Mouse (Mus musculus): ENCODE measurements around the gene Ralgapa2.
A peak's percentile ranks its signal among the peaks of the same experiment; 100 is the strongest.

Gene Ralgapa2

DNA sequence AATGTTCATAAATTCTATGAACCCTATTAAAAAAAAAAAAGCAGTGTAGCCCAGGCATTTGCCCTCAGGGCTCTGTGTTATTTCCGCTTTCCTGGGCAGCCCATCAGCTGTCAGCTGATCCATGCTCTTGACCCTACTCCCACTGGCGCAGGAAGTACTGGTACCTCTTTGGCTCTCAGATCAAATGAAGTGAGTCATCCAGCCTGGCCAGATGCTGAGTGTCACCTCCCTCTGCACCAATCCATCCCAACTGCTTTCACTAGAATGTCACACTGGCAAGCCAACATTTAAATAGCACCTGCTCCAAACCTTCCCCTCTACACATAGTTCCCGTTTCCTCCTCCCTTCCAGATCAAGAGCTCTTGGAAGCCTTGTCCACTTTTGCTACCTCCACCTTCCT lies 84.8 kb downstream of the Ralgapa2 start:
- no peak for DNase-seq (ENCODE audit: low spot score in 2 of 2)

DNA sequence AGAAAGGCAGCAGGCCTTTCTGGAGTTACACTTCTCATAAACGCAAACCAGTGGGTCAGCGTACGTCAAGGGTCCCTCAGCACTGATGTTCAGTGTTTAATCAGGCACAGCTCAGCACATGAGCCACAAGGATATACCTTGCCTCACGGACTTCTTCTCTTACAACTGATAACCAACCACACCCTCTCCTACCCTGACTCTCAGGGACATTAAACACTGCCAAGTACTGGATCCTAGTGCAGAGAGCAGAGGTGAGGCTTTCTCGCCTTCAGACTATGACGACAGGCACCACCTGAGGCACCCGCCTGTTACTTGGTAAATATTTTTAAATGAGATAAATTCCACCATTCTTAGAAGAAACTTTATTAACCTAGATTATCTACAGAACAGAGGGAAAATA lies 85.8 kb downstream of the Ralgapa2 start:
- DNase-seq (ENCODE audit: low spot score in 2 of 2) = no peak

DNA sequence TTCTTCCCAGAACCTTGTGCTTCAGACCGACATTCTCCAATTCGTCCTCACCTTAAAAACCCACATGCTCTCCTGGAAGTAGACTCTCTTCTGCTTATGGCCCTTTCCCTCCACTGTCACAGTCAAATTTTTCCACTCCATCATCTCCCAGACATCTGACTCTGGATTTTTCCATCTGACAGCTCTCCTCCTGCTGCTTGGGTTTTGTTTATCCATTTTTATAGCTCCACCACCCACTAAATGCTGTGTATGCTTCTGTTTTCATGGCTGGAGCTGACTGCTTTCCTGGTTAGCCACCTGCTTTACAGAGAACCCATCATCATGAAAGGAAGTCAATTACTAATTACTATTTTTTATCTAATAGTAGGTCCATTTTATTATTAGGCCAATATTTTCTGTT lies 86.9 kb downstream of the Ralgapa2 start:
- DNase-seq (ENCODE audit: low spot score in 2 of 2) = no peak

DNA sequence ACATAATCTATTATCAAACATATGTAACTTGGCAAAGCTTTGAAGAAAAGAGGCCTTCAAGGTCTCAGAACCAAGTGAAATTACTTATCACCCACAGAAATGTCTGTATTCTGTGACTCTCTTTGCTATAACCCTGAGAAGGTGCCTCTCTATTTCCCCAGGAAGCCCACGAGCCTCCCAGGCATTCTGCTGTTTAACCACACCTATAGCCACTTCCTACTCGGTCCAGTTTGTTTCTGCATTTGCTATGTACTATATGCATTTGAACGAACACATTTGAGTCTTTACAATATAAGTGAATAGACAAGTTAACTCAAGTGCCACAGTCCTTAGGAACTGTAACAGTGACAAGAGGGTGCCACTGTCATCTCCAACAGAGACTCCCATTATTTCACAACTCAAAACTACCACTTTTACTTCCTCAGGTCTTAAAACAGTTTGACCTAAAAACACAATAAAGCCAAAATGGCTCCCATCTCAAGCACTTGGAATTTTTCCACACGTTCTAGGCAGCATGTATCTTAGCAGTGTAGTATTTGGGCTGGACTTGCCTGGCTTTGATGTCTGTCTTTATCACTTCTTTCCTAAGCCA lies 88.3 kb downstream of the Ralgapa2 start:
- DNase-seq (ENCODE audit: low spot score in 2 of 2) = no peak

DNA sequence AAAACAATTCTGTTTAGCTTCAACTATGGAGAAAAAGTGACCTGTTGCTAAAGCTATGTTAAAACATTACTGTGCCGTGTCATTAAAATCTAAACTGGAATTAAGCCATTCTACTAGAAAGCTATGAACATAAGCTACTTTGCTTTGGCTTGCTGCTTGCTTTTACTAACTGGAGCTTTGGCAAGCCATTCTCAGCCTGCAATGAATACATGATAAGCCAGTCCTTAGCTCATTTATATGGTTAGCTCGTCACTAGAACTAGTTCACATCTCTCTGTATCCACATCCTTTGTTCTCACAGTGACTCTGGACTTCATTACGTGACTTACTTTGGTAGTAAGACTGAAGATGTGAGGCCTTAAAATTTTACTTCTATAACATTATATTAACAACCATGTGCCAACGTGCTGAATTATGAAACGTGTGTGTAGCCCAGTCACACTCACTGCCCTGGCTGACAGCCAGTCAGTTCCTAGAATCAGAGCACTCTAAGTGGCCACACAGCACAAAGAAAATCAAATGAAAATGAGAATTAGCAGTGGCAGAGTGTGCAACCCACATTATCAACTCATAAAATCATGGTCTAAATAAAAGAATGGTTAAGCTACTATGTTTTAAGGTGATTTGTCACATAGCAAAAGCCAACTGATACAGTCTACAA lies 89.0 kb downstream of the Ralgapa2 start:
- DNase-seq (ENCODE audit: low spot score in 2 of 2) = peak in 1 of 2 experiments; percentile 8

DNA sequence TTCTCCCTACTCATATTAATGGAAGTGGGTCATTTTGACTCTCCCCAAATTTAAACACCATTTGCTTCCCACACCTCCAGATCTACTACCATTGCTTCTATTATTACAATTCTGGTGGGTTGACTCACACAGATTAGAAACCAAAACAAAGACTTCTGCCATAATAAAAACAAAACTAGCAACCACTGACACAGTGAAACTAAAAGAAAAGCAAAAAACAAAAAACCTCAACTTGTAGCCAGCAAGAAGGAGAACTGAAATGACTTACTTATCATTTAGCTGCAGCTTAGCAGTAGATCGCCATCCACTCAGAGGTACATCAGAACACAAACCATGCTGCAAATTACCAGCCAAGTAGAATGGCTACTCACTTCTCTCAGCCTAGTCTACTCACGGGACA lies 95.9 kb downstream of the Ralgapa2 start:
- DNase-seq (ENCODE audit: low spot score in 2 of 2) = no peak

DNA sequence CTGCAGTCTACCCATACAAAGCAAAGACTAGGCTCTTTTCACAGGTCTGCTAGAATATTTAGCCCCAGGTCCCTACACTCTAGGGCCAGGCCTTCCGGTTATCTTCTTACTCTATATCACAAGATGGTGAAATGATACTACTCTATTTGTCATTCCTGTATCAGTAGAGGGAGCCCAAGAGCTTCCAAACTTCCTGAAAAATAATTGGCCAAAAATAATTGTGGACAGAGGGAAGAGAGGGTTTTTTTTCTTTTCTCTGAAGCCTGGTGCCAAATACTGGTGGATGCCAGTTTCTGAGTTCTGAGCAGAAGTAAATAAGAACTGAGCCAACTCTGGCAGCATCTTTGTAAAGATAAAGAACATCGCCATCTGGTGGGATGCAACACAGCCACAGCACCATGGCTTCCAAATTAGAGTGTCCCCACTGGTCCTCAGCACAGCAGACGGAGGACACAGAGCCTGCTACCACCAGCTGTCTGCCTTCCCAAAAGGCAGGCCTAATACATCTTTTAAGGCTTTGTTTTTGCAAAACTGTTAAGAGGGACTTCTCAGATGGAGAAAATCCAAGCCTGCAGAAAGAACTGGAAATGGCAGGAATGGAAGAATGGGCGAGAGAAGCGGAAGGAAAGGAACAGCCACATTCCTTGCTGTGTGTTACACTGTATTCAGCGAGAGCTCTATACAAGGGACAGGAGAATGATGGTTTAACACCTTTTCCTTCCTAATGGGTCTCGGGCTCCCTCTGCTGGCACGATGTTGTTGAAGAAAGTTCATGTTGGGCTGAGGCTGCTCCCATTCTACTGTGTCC lies 97.5 kb downstream of the Ralgapa2 start:
- DNase-seq (ENCODE audit: low spot score in 2 of 2) = peak; percentile 27 to 42

DNA sequence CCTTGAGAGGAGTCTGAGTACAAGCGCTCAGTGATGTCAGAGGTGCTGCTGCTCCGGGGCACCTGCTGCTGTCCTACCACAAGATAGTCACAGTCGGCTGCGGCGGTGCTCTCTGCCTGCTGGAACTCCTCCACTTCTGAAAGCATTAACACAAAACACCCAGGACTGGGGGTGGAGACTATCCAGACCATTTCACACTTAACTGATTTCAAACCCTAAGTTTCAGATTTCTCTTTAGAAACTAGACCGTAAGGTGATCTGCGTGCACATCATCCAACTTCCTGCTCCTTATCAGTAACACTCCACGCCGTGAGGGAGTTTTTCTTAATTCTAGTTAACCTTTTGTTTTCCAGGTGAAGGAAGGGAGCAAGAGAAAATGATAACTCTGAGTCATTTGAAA lies 99.4 kb downstream of the Ralgapa2 start:
- DNase-seq (ENCODE audit: low spot score in 2 of 2) = no peak

DNA sequence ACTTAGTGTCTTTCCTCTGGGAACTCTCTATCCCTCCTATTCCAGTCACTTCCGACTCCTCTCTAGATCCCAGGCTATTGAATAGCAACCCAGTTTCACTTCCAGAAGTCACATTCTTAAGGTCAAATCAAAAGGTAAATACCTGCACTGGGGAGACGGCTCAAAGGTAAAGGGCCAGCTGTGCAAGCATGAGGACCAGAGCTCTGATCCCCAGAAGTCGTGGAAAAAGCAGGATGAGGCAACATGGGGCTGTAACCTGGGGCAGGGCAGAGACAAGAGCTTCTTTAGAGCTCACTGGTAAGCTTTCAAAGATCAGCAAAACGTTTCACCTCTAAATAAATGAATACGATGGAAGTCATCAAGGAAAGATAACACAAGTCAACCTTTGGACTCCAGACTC lies 100.2 kb downstream of the Ralgapa2 start:
- no peak for DNase-seq (ENCODE audit: low spot score in 2 of 2)

DNA sequence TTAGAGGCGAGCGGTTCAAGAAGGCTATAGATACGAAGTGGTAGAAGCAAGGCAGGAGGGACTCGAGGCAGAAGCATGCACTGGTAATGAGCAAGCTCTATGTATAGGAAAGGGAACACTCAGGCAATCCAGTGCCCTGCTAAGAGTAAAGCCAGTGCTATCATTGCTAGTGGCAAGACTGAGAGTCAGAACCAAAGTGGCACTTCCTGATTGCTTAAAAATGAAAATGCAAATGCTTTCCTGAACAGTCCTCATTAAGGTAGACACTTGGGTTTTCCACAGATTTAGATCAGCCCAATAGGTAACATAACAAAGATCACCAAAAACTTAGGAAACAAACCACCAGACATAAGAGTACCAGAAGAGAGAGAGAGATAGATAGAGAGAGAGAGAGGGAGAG lies 105.1 kb downstream of the Ralgapa2 start:
- DNase-seq (ENCODE audit: low spot score in 2 of 2) = no peak

DNA sequence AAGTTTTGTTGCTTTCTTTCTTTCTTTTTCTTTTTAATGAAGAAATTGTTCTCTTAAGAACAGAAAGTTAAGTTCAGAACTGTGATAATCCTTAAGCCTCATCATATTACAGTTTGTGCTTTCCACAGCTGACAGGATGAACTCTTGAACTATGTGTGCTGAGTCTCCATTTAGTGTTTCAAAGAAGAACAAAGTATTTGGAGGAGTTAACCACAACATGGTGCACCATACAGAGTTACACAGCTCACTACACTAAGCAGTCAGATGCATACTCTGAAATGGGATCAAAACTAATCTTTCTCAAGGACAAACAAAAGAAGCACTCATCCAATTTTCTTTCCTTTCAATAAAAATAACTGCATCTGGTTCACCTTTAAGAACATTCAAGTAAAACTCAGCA lies 110.6 kb downstream of the Ralgapa2 start:
- DNase-seq (ENCODE audit: low spot score in 2 of 2) = no peak

DNA sequence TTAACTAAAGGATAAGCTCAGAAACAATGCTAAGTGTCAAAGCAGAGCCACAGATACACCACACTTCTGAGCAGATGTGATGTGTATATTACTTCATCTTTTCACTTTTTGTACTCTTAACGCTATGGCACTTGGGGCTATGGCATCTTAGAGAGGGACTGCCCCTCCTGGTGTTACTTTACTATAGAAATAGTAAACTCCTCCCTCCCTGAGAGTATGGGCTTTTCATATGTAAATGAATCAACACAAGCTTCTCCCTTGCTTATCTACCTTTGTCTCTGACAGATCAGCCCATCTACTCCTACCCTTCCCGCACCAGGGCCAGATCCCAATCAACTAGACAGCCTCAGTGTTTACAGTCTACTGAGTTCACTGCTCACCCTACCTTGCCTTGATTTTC lies 111.4 kb downstream of the Ralgapa2 start:
- no peak for DNase-seq (ENCODE audit: low spot score in 2 of 2)

DNA sequence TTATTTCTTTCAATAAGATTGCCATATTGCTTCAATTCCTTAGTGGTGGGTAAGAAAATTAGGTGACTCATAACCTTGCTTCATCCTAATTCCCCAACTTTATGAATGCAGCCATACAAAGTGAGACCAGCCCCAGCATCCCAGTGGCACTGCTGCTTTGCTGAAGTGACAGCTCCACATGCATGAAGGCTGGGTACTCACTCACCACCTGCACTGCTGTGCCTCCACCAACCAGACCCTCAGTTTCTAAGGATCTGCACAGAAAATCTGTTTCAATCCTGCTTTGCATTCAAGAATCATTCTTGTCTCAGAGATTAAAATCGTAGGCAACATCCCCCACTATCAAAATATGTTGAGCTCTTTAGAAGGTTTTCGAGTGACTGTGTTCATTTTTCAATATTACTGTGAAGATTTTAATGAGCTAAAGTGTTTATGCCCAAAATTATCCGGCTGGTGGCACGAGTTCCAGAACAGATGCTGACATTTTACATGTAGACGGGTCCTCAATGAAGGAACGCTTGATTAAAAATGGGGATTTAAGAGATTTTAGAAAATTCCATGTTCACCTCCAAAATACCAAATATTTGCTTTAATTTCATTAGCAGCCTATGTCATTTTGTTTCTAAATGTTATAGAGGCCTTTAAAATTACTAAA lies 113.8 kb downstream of the Ralgapa2 start:
- no peak for DNase-seq (ENCODE audit: low spot score in 2 of 2)

DNA sequence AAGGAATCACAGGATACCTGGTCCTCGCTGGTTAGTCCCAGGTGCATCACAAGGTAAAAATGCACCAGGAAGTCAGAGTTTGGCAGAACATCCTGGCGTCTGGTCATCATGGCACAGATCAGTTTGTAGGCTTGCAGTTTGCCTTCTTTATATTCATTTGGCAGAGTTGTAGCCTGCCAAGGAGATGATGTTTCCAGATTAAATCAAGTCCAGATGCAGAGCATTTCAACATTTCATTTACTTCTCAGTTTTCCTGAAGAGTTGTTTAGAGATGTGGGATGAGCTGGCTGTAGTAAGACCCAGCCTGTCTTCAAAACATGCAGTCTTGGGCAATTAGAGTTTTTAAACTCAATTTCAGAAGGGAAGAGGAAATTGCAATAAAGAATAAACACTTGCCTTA lies 124.9 kb downstream of the Ralgapa2 start:
- no peak for DNase-seq (ENCODE audit: low spot score in 2 of 2)

DNA sequence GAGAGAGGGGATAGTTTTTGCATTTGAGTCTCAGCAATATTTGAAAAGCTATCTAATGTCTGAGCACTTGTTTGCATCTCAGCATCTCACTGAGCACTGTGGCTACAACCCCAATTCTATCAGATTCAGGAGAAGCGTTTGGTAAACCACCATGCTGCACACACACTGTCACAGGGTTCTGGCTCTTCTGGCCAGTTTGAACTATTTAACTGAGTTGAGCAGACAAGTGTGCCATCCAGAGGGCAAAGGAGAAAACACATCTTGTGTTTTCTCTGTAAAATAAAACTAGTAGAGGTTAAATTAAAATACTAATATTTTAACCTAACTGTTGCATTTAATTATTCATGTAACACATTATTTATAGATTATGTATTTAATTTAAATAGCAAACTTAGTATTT lies 127.6 kb downstream of the Ralgapa2 start:
- DNase-seq (ENCODE audit: low spot score in 2 of 2) = no peak

DNA sequence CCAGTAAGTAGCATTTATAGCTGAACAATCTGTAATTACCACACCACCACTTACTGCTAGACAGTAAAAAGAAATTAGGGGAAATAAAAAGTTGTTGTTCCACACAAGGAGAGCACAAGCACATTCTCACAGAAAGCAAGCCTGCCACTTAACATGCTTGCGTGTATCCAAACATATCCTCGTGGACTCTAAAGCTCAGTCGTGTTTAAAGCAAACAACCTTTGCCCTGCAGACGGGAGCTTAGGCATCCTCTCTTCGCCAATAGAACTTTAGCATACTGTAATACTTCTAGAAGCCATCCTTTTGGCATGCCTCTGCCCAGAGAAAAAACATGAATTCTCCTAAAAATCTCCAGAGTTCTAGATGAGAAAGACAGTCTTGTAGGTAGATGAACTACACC lies 135.9 kb downstream of the Ralgapa2 start:
- DNase-seq (ENCODE audit: low spot score in 2 of 2) = no peak

DNA sequence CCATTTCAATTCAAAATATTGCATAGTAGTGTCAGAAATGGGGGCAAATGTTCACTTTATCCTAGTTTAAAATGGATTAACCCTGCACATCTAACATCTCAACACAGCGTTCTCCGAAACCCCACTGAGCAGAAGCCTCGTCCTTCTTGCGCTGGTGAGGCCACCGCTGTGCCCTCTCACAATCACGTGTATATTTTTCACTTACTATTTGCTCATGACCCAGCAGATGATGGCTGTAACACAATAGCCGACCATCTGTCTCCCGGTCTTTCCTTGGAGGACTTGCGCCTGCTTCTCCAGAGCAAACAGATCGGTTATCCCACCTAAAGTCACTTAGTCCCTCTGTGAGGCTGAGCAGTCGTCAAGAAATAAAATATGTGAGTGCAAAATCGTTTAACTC lies 146.0 kb downstream of the Ralgapa2 start:
- DNase-seq (ENCODE audit: low spot score in 2 of 2) = no peak

DNA sequence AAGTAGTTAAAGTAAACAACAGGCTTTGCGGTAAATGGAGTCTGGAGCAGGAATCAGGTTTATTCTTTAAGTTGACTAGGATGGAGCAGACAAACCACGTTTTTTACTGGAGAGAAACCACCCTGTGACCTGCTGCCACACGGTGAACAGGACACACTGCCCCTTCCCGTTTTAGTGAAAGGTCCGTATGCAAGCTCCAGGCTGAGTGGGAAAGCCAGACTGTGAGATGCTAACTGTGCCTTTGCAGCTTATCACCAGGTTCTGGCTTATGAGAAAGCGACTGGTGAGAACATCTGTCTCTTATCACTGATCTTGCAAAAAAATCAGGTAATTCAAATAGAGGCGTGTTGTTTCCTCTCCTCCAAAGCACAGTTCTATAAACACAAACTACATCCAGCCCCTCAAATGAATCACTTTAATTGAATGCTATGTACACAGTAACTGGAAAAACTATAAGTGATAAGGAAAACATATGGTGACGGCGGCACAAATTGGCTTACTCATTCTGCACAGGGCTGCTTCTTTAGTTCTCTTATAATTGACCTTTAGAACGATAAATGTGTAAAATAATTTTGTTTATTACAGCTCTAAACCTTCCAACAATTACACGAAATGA lies 146.7 kb downstream of the Ralgapa2 start:
- DNase-seq (ENCODE audit: low spot score in 2 of 2) = no peak

DNA sequence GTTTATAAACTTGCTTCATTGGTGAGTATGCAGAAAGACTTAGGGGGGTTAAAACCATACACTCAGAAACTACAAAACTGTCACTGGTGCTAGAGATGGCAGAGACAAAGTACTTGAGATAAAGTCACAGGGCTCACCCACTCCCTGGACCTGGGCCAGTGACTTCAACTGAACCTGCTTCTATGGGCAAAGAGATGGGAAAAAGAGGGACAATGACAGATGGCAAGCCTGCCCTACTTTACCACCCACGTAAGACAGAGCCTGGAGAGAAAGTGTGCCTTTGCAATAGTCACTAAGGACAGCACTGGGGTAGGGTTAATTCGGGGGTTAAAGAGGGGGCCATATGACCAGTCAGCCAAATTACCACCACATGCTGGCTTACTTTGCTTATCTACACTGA lies 148.7 kb downstream of the Ralgapa2 start:
- DNase-seq (ENCODE audit: low spot score in 2 of 2) = no peak

DNA sequence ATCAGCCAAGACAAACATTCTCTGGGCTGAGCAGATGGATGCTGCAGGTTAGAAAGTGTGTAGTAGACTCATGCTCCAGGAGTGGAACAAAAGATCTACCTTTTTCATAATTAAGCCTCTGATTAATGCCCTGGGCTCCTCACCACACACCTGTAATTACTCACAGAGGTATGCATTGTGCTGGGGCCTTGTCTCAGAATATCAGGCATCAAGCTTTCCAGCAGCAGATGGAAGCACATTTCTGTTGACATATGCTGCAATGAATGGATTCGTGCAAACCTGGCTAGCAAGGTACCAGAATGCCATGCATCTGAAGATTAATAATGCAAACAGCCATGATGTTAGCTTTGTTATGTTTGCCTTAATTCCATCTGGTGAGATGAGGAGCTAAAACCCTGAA lies 149.2 kb downstream of the Ralgapa2 start:
- DNase-seq (ENCODE audit: low spot score in 2 of 2) = no peak

DNA sequence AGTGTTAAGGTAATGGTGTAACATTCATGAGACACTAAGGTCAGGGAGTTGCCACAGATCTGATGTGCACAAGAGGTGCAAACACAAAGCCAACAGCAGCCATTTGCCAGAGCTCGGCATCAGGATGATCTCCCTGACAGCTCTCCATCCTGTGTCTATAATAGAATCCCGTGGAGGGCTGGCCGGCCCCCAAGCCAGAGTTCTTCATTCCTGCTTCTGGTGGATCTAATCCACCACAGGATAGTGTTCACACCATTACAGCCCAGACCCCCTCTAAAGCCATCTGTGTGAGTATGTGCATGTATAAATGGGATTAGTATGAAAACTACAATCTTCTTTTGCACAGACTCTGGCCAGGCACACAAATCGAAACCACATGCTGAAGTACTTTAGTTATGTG lies 150.2 kb downstream of the Ralgapa2 start:
- no peak for DNase-seq (ENCODE audit: low spot score in 2 of 2)

DNA sequence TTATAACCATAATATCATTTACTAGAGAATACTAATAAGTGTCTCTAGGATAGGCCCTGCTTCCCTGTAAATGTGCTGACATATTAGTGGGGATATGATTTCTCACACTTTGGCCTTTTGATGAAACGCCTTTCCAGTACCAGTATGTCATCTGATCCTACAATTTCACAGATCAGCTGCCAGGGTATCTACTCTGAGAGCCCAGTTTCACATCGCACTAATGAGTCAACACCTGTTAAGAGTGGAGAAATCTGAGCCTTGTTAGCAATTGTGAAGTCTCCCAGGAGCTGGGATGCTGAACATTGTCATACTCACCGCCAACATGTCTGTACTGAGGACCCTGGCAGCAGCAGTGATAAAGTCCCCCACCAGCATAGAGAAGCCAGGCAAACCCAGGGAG lies 151.1 kb downstream of the Ralgapa2 start:
- DNase-seq (ENCODE audit: low spot score in 2 of 2) = no peak
